Mouse (Mus musculus) left cerebral cortex, adult 2 months (tissue): ENCODE results near the gene Cilp2. TPM values are rescaled to one million over a fixed set of nuclear protein-coding genes. Genes with fewer than 3 reads are reported as not detected.

Experiments used
- DNase-seq, 2 experiments: peaks; one replicate each; pipeline ENCODE4 v3.0.0; 2021 to 2022; ENCODE audit warnings: low spot score in 2 of 2, mixed read lengths in 1 of 2; ENCODE audit errors: extremely low spot score in 1 of 2
- H3K27ac ChIP-seq: fragments of 200-600 bp; 2 replicates; pipeline ENCODE4 v1.8.1; 2022
- H3K4me3 ChIP-seq: fragments of 200-600 bp; 2 replicates; pipeline ENCODE4 v1.8.1; 2022
- CTCF ChIP-seq: fragments of 200-600 bp; IDR thresholded peaks from 2 replicates; pipeline ENCODE4 v1.8.1; 2022; ENCODE audit warnings: antibody characterized with exemption, mild to moderate bottlenecking, moderate library complexity
- intact Hi-C: fragments of 180-260 bp; cut with DNase I; formaldehyde crosslinking; loops from one replicate; pipeline ENCODE4 v1.15.1; 2025
- long read RNA-seq, 2 experiments: library from polyadenylated mRNA; stranded (forward); transcript quantifications; one replicate each; pipeline ENCODE4 v2.0.0; 2021; ENCODE audit warnings: borderline mapping rate in 2 of 2
- total RNA-seq, 2 experiments: library from RNA; stranded (reverse); gene quantifications; 2 replicates each; pipeline ENCODE4 v1.2.3; 2021

Gene Cilp2
- total RNA-seq: under 1 TPM; 0.63 to 0.91 TPM
- long read RNA-seq, experiment 1, partial matches to known transcripts: 0 of 1 reads
- long read RNA-seq, experiment 1, other reads (novel, unspliced or antisense): 1 of 1 reads
- long read RNA-seq, experiment 2, full-length matches to known transcripts: 1 of 3 reads
- long read RNA-seq, experiment 2, partial matches to known transcripts: 0 of 3 reads
- long read RNA-seq, experiment 2, other reads (novel, unspliced or antisense): 2 of 3 reads

DNA sequence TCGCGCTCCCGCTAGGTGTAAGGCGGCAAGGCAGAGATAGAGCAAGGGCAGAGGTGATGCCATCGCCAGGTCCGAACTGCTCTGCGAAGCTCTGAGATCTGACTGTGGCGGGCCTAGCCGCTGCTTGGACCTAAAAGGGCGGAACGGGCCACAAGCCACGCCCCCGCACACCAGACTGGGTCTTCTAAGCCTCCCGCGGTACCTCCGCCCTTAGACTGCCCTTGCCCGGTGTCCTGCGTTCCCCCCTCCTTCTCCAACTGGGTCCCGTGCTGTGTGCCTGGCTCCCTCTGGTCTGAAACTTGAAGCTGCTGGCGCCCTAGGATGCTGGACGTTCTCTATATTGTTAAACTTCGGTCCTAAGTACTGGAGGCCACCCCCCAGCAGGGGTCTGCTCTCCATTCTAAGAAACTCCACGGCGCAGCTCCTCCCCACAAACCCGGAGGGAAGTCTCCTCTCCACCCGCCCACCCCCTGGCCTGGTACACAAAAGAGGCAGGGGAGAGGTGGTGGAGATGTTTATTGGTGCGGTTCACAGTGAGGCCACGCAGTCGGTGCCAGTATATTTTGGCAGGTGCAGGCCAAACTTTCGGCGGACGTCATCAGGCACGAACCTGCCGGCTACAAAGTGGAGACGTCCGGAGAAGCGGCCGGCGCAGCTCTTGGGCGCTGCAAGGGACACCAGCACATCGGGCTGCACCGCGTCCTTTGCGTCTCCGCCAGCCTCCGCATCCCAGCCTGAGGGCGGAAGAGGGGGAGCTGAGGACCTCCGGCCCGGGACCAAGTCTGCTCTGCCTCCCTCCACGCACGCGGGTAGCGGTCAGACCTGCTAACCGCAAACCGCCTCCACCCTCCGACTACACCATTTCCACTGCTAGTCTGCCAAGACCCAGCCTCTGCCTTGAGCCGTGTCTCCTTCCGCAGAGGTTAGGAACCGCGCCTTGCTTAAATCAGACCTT is at the start of gene Cilp2:
Gene Cilp2, minus strand, starts transcription at position 399 of the 955 bp plus-strand sequence.
- DNase-seq: no peak
- Histone ChIP-seq H3K4me3 (peak within 1 kb of the TSS; percentile 34), H3K27ac (no peak within 1 kb of the TSS)
- intact Hi-C loops: no loop called here
- no peak for TF ChIP-seq CTCF

DNA sequence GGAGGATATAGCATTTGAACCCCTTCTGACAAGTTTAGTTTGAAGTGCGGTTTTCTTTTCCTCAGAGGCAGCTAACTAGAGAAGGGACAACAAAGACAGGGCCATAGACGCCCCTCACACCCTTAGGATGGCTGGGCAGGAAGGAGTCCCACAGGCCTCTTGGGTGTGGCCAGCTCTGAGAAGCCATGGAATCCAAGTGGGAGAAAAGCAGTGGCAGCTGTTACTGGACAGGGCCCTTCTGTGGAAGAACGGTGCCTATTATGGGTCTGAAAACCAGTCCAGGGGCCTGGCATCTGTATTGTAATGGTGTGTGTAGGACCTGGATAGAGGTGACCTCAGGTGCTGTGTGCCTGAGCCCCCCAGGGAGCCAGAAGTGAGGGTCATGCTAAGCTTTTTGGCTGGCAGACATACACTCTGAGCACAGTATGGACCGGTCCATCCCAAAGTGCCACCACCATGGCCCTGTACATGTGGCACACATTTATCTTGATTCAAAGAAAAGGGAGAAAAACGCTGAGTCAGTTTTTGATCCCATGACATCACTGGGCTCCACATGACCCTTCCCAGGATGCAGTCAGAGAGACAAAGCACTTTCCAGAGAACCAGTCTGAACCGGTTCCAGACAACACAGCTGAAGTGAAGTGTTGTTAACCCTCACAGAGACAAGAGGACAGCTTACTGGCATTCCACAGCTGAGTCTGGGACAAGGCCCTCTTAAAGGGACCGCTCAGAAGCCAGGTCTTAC is 48.7 kb upstream of the Cilp2 start:
- H3K27ac ChIP-seq: no peak overlapping the region
- intact Hi-C loops: no loop called here
- DNase-seq: no peak
- TF ChIP-seq CTCF: no peak
- no peak overlapping the region for H3K4me3 ChIP-seq

DNA sequence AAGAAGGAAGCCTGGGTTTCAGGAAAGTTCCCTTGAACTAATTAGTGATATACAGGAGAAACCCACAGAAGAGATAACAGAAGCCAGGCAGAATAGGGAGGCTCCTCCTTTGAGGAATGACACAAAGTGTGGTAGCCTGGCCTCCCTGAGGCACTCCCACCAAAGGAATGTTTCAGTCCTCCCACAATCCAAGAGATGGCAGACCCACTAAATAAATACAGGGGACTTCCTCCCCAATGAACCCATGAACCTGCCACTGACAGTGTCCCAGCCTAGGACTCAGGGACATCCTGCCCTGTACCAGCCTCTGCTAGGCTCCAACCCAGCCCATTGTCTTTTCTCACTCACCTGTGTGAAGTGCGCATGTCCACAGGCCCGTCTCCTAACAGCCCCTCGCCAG is 47.9 kb upstream of the Cilp2 start:
- intact Hi-C loops: no loop called here
- no peak for TF ChIP-seq CTCF
- no peak for DNase-seq

DNA sequence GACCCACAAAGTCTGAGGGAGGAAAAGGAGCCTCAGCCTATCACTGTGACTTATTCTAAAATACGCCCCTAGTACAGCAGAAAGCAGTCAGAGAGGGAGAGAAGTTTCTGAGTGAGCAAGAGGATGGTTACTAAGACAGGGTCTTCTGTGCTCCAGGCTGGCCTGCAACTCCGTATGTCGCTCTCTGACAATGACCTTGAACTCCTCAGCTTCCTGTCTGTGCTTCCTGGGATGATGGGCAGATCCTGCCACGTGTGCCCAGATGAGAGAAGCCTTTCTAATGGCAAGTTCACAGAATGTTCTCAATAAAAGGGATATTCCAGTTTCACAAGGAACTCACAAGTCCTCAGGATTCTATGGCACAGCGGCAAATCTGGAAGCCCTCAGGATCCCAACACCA is 47.1 kb upstream of the Cilp2 start:
- intact Hi-C loops: loop anchor here (5.0 kb wide), 1 partner anchor 123 kb away; no protein-coding TSS in a partner anchor
- no peak for DNase-seq

More for the DNA sequence above, 47.9 kb upstream of the Cilp2 start:
- Histone ChIP-seq H3K27ac (no peak overlapping the region), H3K4me3 (no peak overlapping the region)

DNA sequence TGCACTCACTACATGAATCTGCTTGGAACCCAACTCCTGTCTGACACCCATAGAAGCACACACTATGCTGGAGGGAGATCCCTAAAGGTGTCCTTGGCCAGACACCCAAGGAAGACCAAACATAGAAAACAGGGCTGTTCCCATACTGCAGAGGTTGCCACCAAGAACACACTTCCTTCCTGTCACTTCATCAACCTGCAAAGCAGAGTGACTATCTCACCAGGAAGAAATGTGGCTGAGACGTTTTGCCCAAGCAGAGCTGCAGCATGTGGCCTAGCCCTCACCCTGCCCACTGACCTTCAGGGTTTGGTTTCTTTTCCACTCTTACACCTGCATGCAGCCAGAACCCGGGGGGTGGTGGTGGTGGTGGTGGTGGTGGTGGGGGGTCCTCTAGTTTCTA is 46.3 kb upstream of the Cilp2 start:
- Histone ChIP-seq H3K27ac (no peak overlapping the region), H3K4me3 (no peak overlapping the region)
- intact Hi-C loops: loop anchor here (5.0 kb wide), 1 partner anchor 123 kb away; no protein-coding TSS in a partner anchor
- no peak for DNase-seq
- no peak for TF ChIP-seq CTCF

More for the DNA sequence above, 47.1 kb upstream of the Cilp2 start:
- Histone ChIP-seq H3K27ac (no peak overlapping the region), H3K4me3 (no peak overlapping the region)
- TF ChIP-seq CTCF: no peak

DNA sequence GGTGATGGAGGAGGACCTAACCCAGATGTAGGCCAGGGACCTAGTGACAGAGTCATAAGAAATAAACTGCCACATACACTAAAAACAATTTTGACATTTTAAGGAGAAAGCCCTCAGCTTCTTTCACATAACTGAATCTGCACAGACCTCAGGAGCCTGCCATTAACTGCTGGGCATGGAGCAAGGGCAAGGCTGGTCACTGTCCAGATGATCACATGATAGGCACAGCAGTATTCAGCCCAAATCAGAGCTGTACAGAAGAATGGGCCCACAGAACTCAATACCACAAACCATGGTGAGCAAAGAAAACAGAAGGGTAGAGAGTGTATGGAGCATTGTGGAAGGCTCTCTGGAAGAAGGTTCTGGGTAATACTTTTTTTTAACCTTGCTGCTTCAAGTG is 39.4 kb upstream of the Cilp2 start:
- no peak for TF ChIP-seq CTCF
- intact Hi-C loops: no loop called here
- H3K27ac ChIP-seq: no peak overlapping the region
- DNase-seq: no peak
- H3K4me3 ChIP-seq: no peak overlapping the region

DNA sequence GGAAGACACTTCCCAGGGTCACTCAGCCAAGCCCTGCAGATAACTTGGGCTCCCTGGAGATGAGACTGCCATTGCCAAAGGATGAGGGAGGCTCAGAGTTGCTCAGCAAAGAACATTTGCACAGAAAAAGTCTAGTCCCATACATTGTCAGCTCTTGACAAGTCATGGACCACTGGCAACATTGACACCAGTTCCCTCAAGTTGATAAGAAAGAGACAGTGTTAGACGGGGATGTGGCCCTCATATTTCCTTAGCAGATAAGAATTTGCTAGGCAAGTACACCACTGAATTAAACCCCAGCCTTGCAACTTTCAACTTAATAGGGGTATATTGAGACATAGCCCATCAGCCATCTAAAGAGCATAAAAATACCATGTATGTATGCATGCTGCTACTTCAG is 36.5 kb upstream of the Cilp2 start:
- Histone ChIP-seq H3K27ac (no peak overlapping the region), H3K4me3 (no peak overlapping the region)
- TF ChIP-seq CTCF: no peak
- intact Hi-C loops: no loop called here
- DNase-seq: no peak

DNA sequence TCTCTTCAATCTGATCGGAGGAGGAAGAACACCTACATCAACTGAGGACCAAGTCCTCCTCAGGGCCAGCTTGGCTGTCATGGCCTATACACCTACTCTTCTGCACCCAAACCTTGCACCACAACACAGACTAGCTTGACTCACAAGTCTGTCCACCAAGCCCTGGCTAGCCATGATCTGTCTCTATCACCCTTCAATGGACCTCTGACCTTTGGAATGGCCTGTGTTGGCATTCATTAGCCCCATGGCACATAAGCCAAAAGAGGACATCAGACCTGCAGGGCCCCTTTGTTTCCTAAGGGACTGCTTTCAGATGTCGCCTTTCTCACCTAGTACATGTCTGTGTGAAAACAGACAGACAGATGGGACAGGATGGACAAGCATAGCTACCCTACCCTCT is 33.7 kb upstream of the Cilp2 start:
- DNase-seq: no peak
- Histone ChIP-seq H3K4me3 (no peak overlapping the region), H3K27ac (no peak overlapping the region)
- no peak for TF ChIP-seq CTCF
- intact Hi-C loops: no loop called here

DNA sequence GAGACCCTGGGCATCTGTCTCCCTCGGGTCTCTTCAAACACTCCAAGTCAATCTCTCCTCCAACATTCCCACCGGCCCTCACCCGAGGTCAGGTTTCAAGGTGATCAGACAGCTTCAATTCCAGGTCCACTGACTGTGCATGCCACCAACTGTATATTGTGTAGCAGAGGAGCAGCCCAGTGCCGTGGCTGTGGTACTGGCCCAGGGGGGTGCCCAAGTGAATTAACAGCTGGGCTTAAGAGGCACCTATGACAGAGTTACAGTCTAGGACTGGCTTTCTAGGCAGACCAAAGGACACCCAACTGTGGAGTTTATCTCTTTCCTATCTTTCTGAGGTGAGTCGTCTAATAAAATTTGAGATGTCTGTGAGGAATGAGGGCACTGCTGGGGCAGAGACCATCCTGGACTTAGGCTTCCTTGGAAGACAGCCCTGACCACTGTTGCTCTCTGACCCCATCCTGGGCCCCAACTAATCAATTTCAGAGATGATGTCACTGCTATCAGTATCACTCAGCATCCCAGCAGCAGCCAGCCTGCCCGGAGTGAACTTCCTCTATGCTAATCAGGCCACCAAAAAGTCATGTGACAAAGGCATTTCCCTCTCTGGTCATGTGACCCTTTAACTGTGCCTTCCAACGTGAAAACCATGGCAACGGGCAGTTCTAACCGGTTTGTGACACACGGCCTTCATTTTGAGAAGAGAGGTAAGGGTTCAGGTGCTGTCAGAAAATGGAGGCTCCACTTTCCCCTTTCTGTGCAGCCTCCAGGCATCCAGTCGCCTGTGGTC is 32.6 kb upstream of the Cilp2 start:
- H3K27ac ChIP-seq: 0 out of 2 replicates have a peak overlapping the region, but pooled peaks have one; percentile 29
- intact Hi-C loops: loop anchor here (1.0 to 2.0 kb wide), 3 partner anchors 81 to 247 kb away; partner anchors contain the start of genes Mau2 and Sugp1
- DNase-seq: no peak
- TF ChIP-seq CTCF: no peak
- no peak overlapping the region for H3K4me3 ChIP-seq

DNA sequence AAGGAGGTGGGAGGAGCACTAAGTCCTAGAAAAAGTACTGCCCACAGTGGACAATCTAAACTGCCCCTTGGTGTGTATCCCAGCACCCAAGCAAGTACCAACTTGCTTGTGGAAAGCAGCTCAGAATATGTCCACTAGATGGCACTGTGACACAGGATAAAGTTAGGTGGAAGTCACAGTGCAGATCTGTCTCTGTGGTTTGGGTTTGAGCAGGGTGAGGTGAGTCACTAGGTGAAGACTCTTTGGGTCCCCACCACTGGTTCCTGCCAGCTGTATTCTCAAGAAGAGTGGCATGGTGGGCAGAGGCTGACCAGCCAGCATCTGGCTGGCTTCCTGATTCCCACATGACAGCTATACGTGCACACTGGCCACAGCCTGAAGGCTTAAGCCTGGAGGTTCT is 31.5 kb upstream of the Cilp2 start:
- peak; percentile 74 to 80 for DNase-seq
- Histone ChIP-seq H3K27ac (no peak overlapping the region), H3K4me3 (no peak overlapping the region)
- intact Hi-C loops: loop anchor here (1.0 to 2.0 kb wide), 3 partner anchors 82 to 248 kb away; partner anchors contain the start of genes Mau2 and Sugp1
- peak; percentile 97 for TF ChIP-seq CTCF

DNA sequence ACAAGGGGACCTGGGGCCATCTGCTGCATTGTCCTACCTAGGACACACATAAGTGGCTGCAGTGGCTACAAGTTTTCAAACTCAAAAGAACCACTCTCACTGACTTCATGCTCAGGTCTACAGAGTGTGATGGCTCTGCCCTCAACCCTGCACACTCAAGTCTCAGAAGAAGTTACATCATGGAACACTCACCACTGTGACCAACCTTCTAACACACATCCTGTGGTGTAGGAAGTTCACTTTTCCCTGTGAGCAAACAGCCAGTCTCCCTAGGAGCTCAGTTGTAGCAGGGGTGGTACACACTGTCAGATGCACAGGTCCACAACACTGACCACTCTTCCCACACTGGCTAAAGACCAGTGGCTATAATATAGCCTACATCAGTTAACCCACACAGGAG is 31.0 kb upstream of the Cilp2 start:
- H3K4me3 ChIP-seq: no peak overlapping the region
- no peak for TF ChIP-seq CTCF
- intact Hi-C loops: loop anchor here (2.0 kb wide), 2 partner anchors 124 to 248 kb away; partner anchors contain the start of genes Mau2 and Sugp1
- H3K27ac ChIP-seq: no peak overlapping the region
- DNase-seq: no peak
